Mouse (Mus musculus) small intestine, adult 2 months (tissue): ENCODE measurements around the gene Cbr2.

ENCODE experiments used
- CTCF ChIP-seq: fragments of 200-500 bp; IDR thresholded peaks from 2 replicates; pipeline ENCODE4 v1.5.1; 2012; ENCODE audit warnings: low read depth, mild to moderate bottlenecking, control low read depth, inconsistent platforms, low read length, moderate library complexity, mixed read lengths; ENCODE audit not compliant: insufficient replicate concordance, insufficient read length; ENCODE audit errors: extremely low read depth
- POLR2A ChIP-seq: fragments of 200-500 bp; IDR thresholded peaks from 2 replicates; pipeline ENCODE4 v1.6.1; 2012; ENCODE audit warnings: low read depth, mild to moderate bottlenecking, control low read depth, inconsistent platforms, low read length, moderate library complexity

DNA sequence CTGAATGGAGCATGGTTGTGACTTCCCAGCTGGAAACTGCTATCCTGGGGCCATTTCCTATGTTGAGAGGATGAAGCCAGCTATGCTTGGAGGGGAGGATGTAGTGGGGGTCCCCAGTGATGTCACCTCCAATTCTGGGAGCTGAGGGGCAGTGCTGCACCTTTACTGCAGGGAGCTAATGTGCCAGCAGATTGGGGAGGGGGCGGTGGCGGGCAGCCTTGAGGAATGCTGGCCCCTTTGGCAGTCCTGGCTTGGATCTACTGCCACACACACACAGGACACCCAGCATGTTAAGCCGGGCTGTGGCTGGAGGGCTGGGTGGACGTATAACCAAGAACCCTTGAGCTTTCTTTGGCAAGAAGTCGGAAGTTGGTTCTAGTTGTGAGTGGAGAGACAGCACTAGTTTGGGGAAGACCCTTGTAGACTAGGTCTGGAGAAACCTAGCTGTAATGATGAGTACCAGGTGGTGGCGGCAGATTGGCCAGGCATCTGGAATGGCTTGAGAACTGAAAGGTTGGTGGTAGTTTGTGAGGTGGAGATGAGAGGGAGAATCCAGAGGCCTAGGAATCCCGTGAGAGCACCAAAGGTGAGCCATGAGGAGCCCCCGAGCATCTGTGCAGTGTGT, 19.8 kb downstream of the Cbr2 start:
- TF ChIP-seq CTCF = no peak
- no peak for TF ChIP-seq POLR2A
